Mouse (Mus musculus) CD4-positive, CD25-positive, alpha-beta regulatory T cell, adult 4 months (primary cell): ENCODE measurements around the gene Trmt44. TPM values are rescaled to one million over a fixed set of nuclear protein-coding genes. Genes with fewer than 3 reads are reported as not detected.

Experiments
- ATAC-seq: one replicate; pipeline ENCODE4 v1.8.0; 2017
- polyA plus RNA-seq, 2 experiments: library from polyadenylated mRNA; unstranded; fragments of 100-300 nt; shearing (Covaris generic); gene quantifications; one replicate each; pipeline ENCODE4 v1.2.1; 2017

The Trmt44 gene
- 1 to 10 TPM; 2.5 to 2.9 TPM for polyA plus RNA-seq

DNA sequence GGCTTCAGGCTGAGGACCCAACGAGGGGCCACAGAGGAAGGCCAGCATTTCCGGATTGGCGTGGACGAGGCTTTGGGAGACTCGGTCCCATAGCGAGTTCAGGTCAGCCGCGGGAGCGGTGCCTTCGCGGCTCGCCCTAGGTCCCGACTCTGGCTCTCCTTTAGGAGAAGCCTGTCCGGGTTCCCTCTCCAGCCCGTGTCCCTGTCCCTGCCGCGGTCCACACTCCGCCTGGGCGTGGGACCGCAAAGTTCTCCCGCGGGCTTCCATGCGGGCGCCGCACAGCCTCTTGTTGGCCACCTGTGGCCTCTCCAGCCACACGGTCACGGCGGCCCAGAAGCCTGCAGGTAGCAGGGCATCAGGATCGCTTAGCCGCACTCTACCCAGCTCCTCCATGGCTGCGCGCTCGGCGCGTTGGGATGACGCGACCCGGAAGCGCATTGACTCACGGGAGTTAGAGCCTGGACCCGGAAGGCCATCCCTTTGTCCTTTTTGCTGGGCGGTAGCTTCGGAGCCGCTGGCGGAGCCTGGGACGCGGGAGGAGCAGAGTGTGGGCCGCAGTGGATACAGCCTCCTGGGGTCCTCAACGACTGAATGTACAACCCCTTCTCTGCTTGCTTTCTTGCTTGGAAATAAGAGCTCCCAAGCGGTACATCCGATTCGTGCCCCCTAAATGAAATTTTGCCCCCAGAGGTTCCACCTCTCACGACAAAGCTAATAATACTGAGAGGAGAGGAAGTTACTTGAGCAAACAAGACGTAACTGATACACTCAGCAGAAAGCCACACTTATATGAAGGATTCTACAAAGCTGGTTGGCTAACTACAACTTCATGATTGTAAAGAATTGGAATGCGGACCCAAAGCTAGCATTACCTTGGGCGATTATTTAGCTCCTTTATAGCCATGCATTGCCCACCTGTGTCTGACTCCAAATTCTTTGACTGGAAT is at the start of gene Trmt44:
Gene Trmt44, minus strand, starts transcription at position 418 of the 947 bp plus-strand sequence.
- peak; percentile 99 for ATAC-seq

DNA sequence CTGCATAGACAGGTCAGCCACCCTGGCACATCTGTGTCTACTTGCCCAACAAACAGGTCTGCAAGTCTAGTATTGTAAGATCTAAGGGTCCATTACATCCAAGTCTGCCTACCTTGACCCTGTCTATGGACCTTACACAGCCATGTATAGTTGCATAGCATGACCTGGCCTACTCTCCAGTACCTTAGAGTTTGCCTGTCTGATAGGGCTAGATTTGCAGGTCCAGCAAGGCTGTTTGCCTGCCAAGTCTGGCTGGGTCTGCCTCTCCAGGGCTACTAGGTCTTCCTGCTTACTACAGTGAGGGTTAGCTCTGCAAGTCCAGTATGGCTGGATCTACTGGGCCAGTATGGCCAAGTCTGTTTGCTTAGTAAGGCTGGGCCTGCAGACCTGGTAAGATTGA is 49.0 kb upstream of the Trmt44 start:
- ATAC-seq, result no peak

GRCm38 (mm10) chr5:35621114-35621513 is 46.2 kb upstream of the Trmt44 start:
- ATAC-seq, result no peak

DNA sequence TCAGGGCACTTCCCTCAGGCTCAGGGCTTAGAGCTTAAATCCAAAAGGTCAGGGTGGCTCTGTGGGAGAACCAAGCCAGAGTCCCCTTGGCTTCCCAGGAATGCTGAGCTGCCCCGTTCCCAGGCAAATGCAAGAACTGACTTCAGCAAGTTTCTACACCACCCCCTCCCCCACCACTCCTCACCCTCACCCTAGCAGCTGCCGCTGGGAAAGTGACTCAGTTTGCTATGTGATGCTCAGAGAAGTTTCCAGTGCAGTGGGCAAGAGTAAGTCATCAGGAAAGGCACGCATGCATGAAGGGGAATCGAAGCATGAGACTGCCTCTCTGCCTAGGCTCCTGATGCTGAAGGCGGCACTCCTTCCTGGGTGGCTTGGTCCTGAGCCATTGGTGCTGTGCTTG is 42.1 kb upstream of the Trmt44 start:
- ATAC-seq, result no peak

DNA sequence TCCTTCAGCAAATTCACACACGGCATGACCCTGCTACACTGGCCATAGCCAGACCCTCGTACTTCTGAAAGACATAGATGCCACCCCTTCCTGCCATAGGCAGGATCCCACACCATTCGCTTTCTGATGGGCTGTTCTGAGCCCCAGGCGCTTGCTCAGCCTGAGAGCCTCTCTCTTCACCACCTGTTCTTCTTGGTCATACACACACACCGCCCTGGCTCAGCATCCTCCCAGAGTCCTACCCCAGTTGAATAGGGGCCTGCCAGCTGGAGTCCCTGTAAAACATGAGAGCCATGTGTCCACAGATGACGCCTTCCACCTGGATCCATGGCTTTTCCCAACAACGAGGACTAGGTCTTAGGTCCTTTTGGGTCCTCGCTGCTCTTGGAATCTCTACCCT is 37.9 kb upstream of the Trmt44 start:
- no peak for ATAC-seq

DNA sequence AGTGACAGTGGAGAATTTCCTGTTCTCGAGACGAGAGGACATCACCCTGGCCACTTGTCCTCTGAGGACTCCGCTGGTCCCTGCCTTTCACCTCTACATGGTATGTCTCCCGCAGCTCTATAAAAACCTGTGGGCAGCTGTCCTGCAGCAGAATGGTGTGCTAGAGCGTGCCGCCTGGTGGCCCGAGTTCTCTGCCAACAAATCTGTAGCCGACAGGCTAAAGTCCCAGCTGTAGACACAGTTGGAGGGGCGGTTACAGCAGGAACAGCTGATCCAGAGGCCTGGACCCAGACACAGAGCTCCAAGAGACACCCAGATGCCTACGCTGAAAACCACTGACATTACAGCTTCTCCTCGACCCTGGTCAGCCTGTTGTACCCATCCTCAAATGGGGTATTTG is 37.0 kb upstream of the Trmt44 start:
- no peak for ATAC-seq

DNA sequence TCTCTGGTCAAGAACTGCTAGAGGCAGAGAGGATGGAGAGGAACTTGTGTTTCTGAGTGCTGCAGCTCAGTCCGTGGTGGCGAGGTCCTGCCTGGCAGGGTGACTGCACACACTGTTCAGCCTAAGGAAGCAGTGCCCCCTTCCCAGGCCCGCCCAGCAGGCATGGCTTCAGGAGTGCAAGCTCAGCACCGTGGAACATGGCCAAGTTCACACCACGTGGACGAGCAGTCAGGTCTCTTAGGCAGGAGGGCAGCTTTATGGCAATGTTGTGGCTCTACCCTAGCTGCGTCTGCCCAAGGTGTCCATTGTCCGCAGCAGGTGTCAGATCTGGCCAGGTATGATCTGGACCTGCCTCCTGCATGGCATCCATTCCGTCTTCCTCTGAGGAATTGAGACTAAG is 36.3 kb upstream of the Trmt44 start:
- ATAC-seq, result no peak

DNA sequence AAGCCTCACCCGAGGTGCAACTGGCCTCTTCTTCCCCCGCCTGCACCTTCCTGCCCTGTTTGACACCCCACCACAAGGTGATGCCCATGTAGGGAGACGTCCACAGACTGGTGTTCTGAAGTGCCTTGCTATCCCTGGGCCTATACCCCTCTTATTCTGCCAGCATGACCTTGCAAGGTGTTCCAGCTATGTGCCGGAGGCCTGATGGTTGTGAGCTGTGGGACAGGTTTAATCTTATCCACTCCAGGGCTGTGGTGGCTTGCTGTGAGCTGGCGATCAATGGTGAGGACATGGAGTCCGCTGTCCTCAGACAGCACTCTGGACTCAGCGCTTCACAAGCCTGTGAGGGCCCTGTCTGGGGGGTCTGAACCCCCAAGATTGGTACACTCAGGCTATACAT is 35.5 kb upstream of the Trmt44 start:
- no peak for ATAC-seq

GRCm38 (mm10) chr5:35609971-35610370 is 35.1 kb upstream of the Trmt44 start:
- no peak for ATAC-seq

- ATAC-seq, result no peak
Observed at GRCm38 (mm10) chr5:35609381-35609780, 34.5 kb upstream of the Trmt44 start.

DNA sequence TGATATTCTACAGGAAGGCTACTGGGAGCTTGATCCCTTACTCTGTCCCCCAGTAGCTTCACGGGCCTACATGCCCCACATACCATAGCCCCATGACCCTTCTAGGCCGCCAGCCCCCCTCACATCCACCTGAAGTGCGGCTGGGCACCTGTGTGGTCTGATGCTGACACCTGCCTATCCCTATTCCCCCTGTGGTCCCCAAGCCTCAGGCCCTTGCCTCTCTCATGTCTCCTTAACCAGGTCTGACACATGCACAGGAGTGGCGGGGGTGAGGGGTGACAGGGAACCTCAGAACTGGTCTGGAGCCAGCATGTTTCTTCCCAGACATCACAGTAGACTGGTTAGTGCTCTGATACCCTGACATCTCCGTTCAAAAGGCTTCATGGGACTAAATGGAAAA is 33.7 kb upstream of the Trmt44 start:
- no peak for ATAC-seq

- ATAC-seq, result no peak
Observed at GRCm38 (mm10) chr5:35607784-35608183, 32.9 kb upstream of the Trmt44 start.

- no peak for ATAC-seq
Observed at GRCm38 (mm10) chr5:35606800-35607199, 31.9 kb upstream of the Trmt44 start.

- ATAC-seq, result no peak
Observed at GRCm38 (mm10) chr5:35605355-35605754, 30.5 kb upstream of the Trmt44 start.

DNA sequence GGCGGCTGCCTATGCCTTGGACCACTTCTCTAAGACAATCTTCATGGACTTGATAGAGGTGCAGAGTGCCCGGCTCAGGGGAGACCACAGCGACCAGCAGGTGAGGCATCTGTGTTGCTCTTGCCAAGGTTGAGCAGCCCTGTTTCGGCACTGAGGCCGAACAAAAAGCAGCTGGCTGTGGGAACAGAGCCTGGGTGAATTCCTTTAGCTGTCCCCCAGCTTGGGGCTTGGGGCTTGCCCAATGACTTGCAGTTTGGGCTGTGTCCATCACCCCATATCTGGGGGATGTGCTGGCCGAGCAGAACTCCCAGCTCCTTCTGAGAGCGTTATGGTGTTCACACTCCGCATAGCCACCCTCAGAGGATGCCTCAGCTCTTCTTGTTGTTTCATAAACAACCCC is 26.7 kb upstream of the Trmt44 start:
- ATAC-seq, result no peak

GRCm38 (mm10) chr5:35600233-35600632 is 25.4 kb upstream of the Trmt44 start:
- no peak for ATAC-seq

DNA sequence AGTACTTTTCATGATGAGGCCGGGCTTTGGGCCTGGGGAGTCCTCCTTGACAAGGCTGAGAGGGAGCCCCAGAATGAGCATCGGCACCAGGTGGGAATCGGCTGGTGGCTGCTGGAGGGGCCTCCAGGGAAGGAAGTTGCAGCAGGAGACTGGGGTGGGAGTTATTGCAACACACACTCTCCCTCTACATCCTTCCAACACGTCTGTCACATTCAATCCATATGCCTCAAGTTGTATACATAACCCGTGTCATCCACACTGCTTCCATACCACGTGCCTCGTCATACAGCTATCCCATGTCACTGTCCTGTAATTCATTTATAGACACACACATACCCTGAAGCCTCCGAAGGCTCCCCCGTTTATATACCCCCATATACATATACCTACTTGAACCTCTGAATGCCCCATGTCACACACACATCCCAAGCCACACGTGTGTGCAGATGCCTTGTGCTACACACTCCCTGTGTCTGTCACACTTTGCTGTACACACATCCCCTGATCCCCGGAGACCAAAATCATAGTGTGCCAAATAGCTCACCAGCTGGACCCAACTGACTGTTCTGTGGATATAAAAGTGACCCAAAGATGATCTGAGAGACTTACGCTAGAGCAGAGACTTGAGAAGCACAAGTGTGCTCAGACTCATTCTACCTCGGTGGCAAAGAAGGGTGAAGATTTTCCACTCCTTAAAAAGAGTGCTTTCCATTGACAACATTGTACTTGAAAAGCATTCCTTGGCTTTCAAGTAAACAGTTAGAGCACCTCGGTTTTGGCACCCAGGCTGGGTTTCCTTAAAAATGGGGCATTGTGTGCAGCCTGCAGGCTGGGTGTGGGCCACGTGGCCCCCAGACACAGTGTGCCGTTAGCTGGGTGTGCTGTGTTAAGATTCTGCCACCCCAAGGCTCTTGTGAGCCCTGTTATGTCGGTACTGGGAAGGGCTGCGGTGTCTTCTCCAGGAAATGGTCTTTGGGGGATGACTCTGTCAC is 21.6 kb upstream of the Trmt44 start:
- ATAC-seq, result no peak

GRCm38 (mm10) chr5:35595706-35596105 is 20.8 kb upstream of the Trmt44 start:
- ATAC-seq, result peak; percentile 37

DNA sequence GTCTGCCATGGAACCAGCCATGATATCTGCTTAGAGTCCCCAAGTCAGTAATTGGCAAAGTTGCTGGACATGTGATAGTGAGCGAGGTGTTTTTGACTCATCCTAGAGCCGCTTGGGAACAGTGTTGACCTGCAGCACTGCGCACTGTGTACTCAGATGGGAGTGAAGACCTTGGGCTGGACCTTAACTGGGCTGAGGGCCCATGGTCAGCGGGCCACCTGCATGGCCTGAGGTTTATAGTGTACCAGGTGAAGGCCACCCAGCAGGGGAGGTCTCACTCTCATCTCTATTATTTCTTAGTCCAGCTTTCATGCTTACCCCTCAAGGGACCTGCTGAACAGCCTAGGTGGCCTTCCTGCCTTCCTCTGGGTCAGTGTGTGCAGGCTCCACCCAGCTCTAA is 19.9 kb upstream of the Trmt44 start:
- no peak for ATAC-seq

- ATAC-seq, result no peak
Observed at GRCm38 (mm10) chr5:35593272-35593671, 18.4 kb upstream of the Trmt44 start.

GRCm38 (mm10) chr5:35592824-35593223 is 18.0 kb upstream of the Trmt44 start:
- no peak for ATAC-seq

GRCm38 (mm10) chr5:35592081-35592736 is 17.3 kb upstream of the Trmt44 start:
- no peak for ATAC-seq

DNA sequence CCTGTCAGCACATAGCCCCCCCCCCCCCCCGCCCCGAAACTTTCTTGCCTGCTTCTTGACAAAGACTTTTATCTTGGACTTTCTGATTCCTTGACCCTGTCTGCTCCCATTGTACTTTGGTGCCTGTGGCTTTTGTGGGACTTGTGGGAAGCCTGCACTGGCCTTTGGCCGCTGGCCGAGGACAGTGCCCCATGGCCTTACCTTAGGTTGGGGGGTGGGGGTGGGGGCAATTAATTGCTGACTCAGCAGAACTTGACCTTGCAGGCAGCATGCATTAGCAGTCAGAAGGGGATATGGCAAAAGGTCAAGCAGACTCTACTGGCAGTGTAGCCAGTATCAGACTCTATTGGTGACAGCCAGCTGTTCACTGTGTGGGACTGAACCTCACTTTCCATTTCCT is 16.6 kb upstream of the Trmt44 start:
- ATAC-seq, result no peak
